Mouse (Mus musculus): ENCODE measurements at regions not wholly inside any gene's neighbourhood (a gene's known extent, or its start where the extent isn't known, plus 50 kb on each side); places are given as distances from the start of the nearest gene placed in this dataset.
"Not testable (repeated sequence)": the region's sequence is repeated elsewhere in the genome, so short reads cannot be mapped to it uniquely, and the experiment has no call there.

- no peak for DNase-seq (ENCODE audit: low spot score)
These were observed 299.1 kb downstream of the Vrk1 start for GRCm38 (mm10) chr12:106308956-106309610.

GRCm38 (mm10) chr12:106310171-106310570 is 300.1 kb downstream of the Vrk1 start:
- no peak for DNase-seq (ENCODE audit: low spot score)

- no peak for DNase-seq (ENCODE audit: low spot score)
These were observed 300.7 kb downstream of the Vrk1 start for GRCm38 (mm10) chr12:106310585-106311319.

- no peak for DNase-seq (ENCODE audit: low spot score)
These were observed 301.3 kb downstream of the Vrk1 start for GRCm38 (mm10) chr12:106311320-106311825.

DNA sequence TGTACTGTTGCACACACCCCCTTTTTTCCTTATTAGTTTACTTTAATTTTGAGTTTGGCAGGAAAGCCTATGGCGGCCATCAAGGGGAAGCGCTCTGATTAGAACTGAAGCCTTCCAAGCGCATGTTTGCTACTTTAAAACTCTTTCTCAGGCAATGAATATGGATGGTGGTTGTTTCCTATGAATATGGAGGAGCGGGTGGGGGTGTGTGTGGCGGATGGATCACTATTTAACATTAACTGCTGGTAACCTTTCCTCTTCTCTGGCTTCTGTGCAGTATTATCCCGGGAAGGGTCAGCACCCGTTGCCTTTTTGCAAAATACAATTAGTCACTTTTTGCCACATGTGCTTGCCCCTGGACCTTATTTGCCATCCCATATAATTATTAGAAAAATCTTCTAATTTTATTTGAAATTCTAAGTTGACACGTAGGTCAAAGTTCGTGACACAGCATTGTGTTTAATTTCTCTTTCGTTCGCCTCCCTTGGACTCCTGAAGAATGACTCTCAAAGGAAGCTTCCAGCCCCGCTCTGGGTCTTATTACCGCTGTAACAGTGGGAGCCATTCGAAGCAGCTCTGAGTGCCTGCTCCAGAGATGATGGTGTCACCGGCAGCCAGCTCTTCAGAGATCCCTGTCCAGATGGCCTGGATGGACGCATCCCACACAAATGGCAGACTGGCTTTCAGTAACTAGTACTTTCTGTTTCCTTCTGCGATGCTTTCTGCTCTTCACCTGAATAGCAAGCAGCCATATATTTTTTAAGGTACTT is 302.0 kb downstream of the Vrk1 start:
- DNase-seq (ENCODE audit: low spot score) = no peak

GRCm38 (mm10) chr12:106317738-106318137 is 307.7 kb downstream of the Vrk1 start:
- DNase-seq (ENCODE audit: low spot score) = no peak

DNA sequence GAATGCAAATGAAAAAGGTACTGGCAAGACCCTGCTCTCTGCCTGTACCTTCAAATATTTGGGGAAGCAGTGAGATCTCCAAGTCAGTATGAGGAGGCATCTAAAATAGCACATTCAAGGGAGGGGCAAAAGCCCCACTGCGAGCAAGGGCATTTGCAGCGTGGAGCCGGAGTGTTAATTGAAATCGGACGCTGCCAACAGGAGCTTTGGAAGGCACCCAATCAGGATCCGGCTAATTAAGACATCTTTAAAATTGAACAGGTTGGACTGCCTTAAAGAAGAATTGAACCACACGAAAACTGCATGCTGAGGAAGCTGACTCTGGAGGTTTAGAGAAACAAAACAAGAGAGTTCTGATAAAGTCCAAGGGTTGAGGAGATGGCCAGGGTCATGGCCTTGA is 311.5 kb downstream of the Vrk1 start:
- DNase-seq (ENCODE audit: low spot score) = no peak

DNA sequence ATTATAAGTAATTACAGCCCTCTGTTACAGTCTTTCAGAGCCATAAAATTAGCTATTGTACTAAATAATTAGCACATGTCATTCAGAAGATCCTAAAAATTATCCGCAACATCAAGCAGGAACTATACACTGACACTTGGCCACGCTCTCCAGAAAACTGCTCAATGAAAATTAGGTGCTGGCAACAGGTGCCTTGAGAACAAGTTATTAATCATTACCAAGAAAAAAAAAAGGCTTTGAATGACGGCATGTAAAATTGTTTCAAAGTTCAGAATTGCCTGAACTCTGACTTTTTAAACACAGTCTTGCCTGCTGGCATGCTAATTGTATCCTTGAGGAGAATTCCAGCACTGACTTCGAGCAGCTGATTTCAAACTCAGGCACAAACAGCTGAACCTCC is 316.6 kb downstream of the Vrk1 start:
- no peak for DNase-seq (ENCODE audit: low spot score)

DNA sequence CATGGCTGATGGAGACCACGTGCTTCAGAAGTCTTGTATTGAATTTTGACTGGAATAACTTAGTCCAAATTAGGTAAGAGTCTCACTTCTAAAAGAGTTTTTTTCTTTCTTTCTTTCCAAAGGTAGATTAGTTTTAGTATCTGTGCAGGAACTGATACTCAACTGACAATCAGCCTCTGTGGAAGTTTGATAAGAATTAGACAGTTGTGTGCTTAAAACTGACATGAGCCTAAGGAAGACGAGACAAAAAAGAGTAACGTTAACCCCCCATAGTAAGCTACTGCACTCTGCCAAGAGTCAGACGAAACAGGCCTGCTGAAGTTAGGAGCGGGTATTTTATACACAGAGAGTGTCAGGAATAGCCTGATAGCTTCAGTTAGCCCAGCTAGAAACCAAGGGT is 317.3 kb downstream of the Vrk1 start:
- DNase-seq (ENCODE audit: low spot score) = no peak

DNA sequence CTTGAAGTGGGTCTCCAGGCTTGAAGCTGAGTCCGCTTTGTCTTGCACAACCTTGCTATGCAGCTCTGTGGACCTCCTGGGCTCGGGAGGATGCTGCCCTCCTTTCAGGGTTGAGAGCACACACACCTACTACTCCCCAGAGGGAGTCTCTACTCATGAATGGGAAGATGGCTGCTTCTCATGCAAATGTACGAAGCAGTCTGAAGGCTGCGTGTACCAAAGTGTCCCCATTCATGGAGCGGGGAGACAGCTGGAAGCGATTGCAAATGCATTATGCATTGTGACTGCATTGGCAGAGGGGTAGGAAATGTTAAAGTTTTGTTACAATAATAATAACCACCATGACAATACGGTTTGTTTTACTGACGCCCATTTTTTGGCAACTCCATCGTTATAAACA is 347.8 kb downstream of the Vrk1 start:
- no peak for DNase-seq (ENCODE audit: low spot score)

- not testable (repeated sequence) for DNase-seq (ENCODE audit: low spot score)
These were observed 351.6 kb downstream of the Vrk1 start for GRCm38 (mm10) chr12:106361646-106362045.

DNA sequence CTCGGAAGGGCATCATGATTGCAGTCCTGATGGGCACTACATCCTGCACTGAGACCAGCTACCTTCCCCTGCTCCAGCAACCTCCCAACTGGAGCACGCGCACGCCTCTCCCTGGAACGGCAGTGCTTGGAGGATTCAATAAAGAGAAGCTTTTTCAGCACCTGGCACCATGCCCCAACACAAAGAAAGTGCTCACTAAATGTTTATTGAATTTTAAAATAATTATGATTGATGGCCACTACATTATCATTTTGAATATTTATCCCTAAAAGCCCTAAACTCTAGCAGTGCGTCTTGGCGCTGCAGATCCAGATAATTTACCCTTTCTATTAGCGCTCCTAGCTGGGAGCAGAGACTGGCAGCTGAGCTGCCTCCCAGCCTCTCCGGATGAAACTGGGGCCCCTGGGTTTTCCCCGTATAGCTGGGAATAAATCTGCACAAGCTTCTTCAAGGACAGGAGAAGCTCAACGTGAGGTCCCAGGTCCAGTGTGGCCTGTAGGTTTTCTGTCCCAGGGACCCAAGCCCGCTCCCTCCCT is 364.9 kb downstream of the Vrk1 start:
- DNase-seq (ENCODE audit: low spot score) = no peak

DNA sequence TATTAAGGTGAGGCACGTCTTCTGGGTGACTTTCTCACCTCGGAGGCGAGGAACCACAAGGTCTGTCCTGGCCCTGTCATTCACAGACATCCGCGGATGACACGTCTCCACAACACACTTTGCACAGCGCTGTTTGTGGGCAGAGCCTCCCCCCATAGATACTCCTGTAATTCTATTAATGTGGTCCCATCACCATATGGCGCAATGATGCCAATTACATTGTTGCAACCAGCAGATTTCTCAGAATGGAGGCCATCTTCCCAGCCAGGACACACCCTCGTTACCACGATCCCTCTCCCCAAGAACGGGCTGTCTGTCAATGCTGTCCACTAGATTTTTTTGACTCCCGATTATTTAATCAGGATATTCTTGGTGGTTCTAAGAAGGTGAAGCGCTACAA is 365.9 kb downstream of the Vrk1 start:
- no peak for DNase-seq (ENCODE audit: low spot score)

DNA sequence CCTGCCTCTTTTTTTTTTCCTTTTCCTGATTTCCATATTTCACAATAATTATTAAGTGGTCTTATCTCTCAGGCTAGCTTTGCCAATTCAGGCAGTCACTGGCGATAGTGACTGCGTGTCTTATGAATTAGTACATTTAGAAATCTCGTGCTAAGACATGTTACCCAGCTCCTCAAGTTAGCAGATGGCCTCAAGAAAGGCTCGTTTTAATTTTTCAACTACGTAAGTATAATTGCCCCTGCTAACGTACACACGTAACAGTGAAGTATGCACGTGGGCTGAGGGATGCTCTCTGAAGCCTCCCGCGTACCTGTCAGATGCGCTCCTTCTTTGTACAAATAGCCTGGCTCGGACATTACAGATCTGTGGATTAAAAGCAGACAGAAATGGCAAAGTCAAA is 366.8 kb downstream of the Vrk1 start:
- DNase-seq (ENCODE audit: low spot score) = no peak

DNA sequence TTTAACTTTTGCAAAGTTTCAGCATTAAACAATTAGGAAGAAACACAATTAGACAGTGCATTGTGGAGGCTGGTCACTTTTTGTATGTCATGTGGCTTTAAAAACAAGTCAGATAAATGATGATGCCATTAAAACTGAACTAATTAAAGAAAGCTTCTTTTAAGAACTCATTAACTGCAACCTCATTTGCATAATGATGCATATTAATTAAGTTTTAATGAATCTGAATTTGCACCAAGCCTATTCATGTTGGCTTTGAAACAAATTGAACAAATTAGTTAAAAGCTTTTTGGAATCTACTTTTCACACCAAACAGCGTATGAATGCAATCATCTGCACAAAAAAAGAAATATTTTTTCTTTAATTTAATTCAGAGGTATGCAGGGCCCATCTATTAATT is 367.3 kb downstream of the Vrk1 start:
- no peak for DNase-seq (ENCODE audit: low spot score)

GRCm38 (mm10) chr12:106377761-106378160 is 367.7 kb downstream of the Vrk1 start:
- DNase-seq (ENCODE audit: low spot score) = no peak

DNA sequence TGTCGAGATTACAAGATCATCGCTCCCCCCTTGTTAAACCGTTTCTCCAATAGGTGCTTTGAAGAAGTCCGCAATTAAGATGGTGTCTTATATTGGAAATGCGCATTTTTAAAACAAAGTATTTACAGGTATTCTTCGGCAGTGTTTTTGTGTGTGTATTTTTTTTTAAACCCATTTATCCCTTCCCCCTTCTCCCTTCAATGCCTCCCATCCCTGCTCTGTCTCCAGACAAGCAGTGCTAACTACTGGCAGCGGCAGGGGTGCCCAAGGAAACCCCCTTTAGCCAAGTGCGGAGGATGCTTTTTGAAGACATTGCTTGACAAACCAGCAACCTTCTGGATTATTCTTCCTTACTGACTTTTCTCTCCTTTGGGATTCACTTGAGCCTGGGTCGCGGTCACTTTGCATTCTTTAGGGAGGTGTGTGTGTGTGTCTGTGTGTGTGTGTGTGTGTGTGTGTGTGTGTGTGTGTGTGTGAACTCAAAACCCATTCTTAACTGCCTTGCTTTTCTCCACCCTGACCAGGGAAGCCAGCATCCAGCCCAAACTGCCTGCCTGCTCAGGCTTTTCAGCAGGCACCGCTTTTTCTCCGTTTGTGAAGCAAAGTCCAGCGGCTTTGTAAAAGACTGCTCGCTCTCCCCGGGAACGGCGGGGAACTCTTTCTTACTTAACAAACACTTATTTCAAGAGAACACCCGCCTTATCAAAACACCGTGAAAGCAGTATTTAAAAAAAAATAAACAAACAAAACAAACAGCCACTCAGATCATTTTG is 368.5 kb downstream of the Vrk1 start:
- DNase-seq (ENCODE audit: low spot score) = no peak

- no peak for DNase-seq (ENCODE audit: low spot score)
These were observed 369.1 kb downstream of the Vrk1 start for GRCm38 (mm10) chr12:106379151-106379594.

- no peak for DNase-seq (ENCODE audit: low spot score)
These were observed 369.8 kb downstream of the Vrk1 start for GRCm38 (mm10) chr12:106379779-106380178.

- DNase-seq (ENCODE audit: low spot score) = no peak
These were observed 371.8 kb downstream of the Vrk1 start for GRCm38 (mm10) chr12:106381821-106382220.

DNA sequence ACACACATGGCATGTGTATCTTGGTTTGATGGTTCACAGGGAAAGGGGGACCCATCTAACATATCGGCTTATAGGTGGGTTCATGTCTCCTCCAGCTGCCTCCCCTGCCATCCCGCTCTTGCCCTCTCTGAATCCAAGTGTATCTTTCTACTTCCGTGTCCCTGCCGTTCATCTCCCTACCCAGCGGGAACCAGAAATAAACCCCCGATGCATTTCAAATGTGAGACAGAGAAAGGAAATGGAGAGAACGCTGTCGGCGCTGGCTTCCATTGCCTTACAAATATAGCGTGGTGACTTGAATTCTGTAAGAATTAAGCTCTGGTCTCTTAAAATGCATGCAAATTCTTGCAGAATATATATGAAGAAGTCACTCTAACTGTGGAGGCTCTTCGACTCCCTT is 379.2 kb downstream of the Vrk1 start:
- DNase-seq (ENCODE audit: low spot score) = no peak

DNA sequence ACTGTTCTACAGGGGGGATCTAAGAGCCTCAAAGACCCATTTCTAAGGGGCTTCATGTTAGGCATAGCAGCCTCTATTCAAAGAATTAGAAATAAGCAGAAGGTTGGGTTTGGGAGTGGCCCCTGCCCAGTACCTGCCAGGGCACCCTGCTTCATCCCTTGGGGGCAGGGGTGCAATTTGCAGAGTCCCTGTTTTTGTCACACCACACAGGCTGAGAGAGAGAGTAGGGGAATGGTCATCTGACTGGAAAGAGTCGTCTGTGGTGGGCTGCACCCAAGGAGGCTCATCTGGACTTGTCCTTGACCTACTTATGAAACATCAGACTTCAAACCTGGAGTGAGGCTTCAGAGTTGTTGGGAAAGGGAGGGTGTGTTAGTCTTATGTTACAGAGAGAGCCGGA is 382.3 kb downstream of the Vrk1 start:
- no peak for DNase-seq (ENCODE audit: low spot score)
